Mouse (Mus musculus) brain, embryonic 14.5 days (tissue): ENCODE measurements around the gene Coq10a.

ENCODE experiments used
- CTCF ChIP-seq: fragments of 200-500 bp; IDR thresholded peaks from 2 replicates; pipeline ENCODE4 v1.5.1; 2012; ENCODE audit warnings: inconsistent platforms, mild to moderate bottlenecking, moderate library complexity, borderline replicate concordance; ENCODE audit not compliant: insufficient read depth, insufficient read length; ENCODE audit errors: extremely low read depth
- POLR2A ChIP-seq: fragments of 200-500 bp; IDR thresholded peaks from 2 replicates; pipeline ENCODE4 v1.6.1; 2012; ENCODE audit warnings: mild to moderate bottlenecking, inconsistent platforms, borderline replicate concordance; ENCODE audit not compliant: poor library complexity, insufficient read depth, insufficient read length, severe bottlenecking; ENCODE audit errors: extremely low read depth

GRCm38 (mm10) chr10:128377940-128378448 is 9.2 kb upstream of the Coq10a start:
- no peak for TF ChIP-seq CTCF
- TF ChIP-seq POLR2A, result no peak
